Mouse (Mus musculus): Measurements from ENCODE around the gene Capn11.

Capn11 gene

GRCm38 (mm10) chr17:45582715-45583355 lies 76.3 kb downstream of the Capn11 start:
- no peak for DNase-seq (ENCODE audit: low spot score)

DNA sequence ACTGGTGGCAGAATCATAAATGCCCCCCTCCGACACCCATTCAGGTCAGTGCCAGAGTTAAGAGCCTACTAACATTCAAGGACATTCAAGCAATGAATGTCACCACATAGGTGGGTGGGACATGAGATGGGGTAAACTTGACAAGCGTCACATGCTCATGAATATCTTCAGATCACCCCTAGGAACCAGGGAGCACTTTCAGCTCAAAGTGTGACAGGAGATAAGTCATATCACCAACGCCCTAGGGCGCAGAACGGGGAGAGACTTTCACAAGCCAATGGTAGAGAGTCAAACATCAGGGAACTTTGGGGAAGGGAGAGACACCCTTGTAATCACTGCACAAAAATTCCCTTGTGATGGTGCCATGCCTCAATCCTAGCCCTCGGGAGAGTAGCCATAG lies 76.9 kb downstream of the Capn11 start:
- no peak for DNase-seq (ENCODE audit: low spot score)

DNA sequence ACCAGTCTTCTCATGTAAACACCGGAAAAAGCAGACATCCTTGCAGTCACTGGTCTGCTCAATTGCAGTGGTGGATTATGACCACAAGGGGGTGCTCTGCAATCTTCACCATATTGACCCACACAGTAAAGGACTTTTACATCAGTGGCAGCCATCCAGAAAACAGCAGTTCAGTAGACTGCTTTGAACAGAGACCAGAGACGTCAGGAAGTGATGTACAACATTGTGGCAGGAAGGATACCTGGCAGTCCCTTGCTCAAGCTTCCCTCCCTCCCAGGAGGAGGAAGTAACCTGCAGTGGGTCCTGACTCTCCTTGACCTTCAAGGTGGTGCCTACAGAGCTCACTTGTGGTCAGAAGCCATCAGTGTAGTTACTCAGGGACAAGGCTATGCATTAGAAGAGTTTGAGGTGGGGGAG lies 77.5 kb downstream of the Capn11 start:
- DNase-seq (ENCODE audit: low spot score) = peak; percentile 48

DNA sequence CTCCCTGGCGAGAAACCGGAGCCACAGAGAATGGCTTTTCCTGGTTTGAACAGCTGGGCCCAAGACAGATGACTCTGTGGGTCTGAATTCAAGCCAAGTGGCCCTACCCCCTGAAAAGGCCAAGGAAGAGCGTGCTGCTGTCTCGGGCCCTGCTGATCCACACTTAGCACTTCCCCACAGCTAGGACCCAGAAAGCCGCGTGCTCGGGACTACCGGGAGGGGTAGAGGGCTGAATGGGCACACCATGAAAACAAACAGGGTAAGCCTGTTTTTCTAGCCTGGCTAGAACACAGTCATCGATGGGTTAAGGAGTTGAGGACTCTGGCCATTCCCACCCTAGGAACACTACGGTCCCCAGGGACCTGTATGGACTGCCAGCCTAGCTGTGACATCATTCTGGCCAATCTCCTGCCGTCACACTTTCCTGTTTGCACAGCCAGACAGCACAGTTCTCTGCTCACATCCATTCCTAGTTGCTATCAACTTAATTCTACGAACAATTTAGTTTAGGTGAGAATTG lies 78.1 kb downstream of the Capn11 start:
- DNase-seq (ENCODE audit: low spot score) = no peak
